Mouse (Mus musculus): ENCODE results near the gene 4921511M17Rik.
"Not testable (repeated sequence)": the region's sequence is repeated elsewhere in the genome, so short reads cannot be mapped to it uniquely, and the experiment has no call there.

4921511M17Rik gene

GRCm38 (mm10) chrX:154033727-154034126, at the start of gene 4921511M17Rik:
4921511M17Rik (minus strand) TSS chrX:154033827.
- not testable (repeated sequence) for DNase-seq (ENCODE audit: extremely low read depth, insufficient read length, low spot score)

- DNase-seq (ENCODE audit: extremely low read depth, insufficient read length, low spot score) = not testable (repeated sequence)
Measured at GRCm38 (mm10) chrX:154054939-154055338, 21.3 kb upstream of the 4921511M17Rik start, which contains the start of gene Gm10057. Gm10057 (minus strand) TSS chrX:154055039.

- not testable (repeated sequence) for DNase-seq (ENCODE audit: extremely low read depth, insufficient read length, low spot score)
Measured at GRCm38 (mm10) chrX:154012540-154012939, 21.1 kb downstream of the 4921511M17Rik start, which contains the start of gene Samt1. Samt1 (minus strand) TSS chrX:154012640.

GRCm38 (mm10) chrX:153976914-153977313, 56.7 kb downstream of the 4921511M17Rik start:
- DNase-seq (ENCODE audit: extremely low read depth, insufficient read length, low spot score) = not testable (repeated sequence)

GRCm38 (mm10) chrX:153976467-153976866, 57.2 kb downstream of the 4921511M17Rik start:
- DNase-seq (ENCODE audit: extremely low read depth, insufficient read length, low spot score) = not testable (repeated sequence)

DNA sequence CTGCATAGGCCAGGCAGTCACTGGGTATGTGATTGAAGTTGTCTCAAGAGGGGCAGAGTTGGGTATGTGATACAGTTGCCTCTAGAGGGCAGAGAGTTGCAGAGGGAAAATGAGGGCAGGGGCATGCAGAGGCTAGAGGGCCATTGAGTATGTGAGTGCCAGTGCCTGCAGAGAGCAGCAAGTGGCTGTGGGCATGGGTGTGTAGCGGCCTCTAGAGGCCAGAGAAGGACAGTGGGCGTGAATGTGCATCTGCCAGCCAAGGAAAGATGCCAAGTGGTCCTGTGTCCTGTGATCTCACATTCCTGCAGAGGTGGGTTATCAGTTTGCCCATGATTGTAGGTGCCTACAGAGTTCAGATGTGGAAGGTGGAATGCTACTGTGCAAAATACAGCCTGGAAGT, 59.2 kb downstream of the 4921511M17Rik start:
- DNase-seq (ENCODE audit: extremely low read depth, insufficient read length, low spot score) = no peak
